Mouse (Mus musculus) heart, embryonic 13.5 days (tissue): ENCODE results near the gene Htr6. TPM values are rescaled to one million over a fixed set of nuclear protein-coding genes. Genes with fewer than 3 reads are reported as not detected.

Experiments
- ATAC-seq: fragments of 200-750 bp; cut with Nextera tagmentation; 2 replicates; pipeline ENCODE4 v1.8.0; 2017; ENCODE audit warnings: moderate TSS enrichment; ENCODE audit not compliant: insufficient number of reproducible peaks, low FRiP score, low TSS enrichment; ENCODE audit errors: extremely low read depth
- H3K27ac ChIP-seq: fragments of 300-500 bp; sonication (generic); replicated peaks from 2 replicates; pipeline ENCODE4 v1.5.1; 2015; ENCODE audit warnings: moderate library complexity, mild to moderate bottlenecking, inconsistent platforms
- H3K27me3 ChIP-seq: fragments of 300-500 bp; sonication (generic); replicated peaks from 2 replicates; pipeline ENCODE4 v1.6.1; 2015; ENCODE audit warnings: mild to moderate bottlenecking, inconsistent platforms
- H3K36me3 ChIP-seq: fragments of 300-500 bp; sonication (generic); 2 replicates; pipeline ENCODE4 v1.6.1; 2015; ENCODE audit warnings: mild to moderate bottlenecking, inconsistent platforms
- H3K4me1 ChIP-seq: fragments of 300-500 bp; sonication (generic); 2 replicates; pipeline ENCODE4 v1.6.1; 2015; ENCODE audit warnings: inconsistent platforms
- H3K4me2 ChIP-seq: fragments of 300-500 bp; sonication (generic); 2 replicates; pipeline ENCODE4 v1.6.1; 2015; ENCODE audit warnings: inconsistent platforms, mild to moderate bottlenecking, moderate library complexity
- H3K4me3 ChIP-seq: fragments of 300-500 bp; sonication (generic); 2 replicates; pipeline ENCODE4 v1.5.1; 2015; ENCODE audit warnings: moderate library complexity, mild to moderate bottlenecking, inconsistent platforms
- H3K9ac ChIP-seq: fragments of 300-500 bp; sonication (generic); 2 replicates; pipeline ENCODE4 v1.6.1; 2015; ENCODE audit warnings: inconsistent platforms, mild to moderate bottlenecking, moderate library complexity
- H3K9me3 ChIP-seq: fragments of 300-500 bp; sonication (generic); 2 replicates; pipeline ENCODE4 v1.6.1; 2016; ENCODE audit warnings: inconsistent platforms
- WGBS: fragments of 180-500 bp; shearing (Covaris S2); methylation state at CpG from one replicate; pipeline ENCODE4 v1.1.7; 2015; ENCODE audit warnings: mixed read lengths; 5-methylcytosine and 5-hydroxymethylcytosine counted together
- polyA plus RNA-seq: library from polyadenylated mRNA; unstranded; fragments of >200 nt; fragmentation: Nextera tagmentation; extraction: Ambion mirVana; gene quantifications from 2 replicates; pipeline ENCODE4 v1.2.1, GENCODE M21; 2015

Gene Htr6
- polyA plus RNA-seq, 1 experiment from 2014 or later = not detected

GRCm38 (mm10) chr4:139043600-139043999, 31.8 kb downstream of the Htr6 start:
- no peaks in the 10 kb centered on the region for H3K36me3 ChIP-seq
- H3K27me3 ChIP-seq = peaks cover 22% of the 10 kb centered on the region
- H3K4me1 ChIP-seq = no peaks in the 10 kb centered on the region
- 84% methylated on average over 2 of the region's 2 CpGs for WGBS
- H3K4me3 ChIP-seq = no peak overlapping the region
- no peaks in the 10 kb centered on the region; the same call in 1 of the 2 replicates for H3K9me3 ChIP-seq
- no peak for ATAC-seq
- no peak overlapping the region for H3K9ac ChIP-seq
- H3K4me2 ChIP-seq = no peak overlapping the region
- no peak overlapping the region for H3K27ac ChIP-seq

DNA sequence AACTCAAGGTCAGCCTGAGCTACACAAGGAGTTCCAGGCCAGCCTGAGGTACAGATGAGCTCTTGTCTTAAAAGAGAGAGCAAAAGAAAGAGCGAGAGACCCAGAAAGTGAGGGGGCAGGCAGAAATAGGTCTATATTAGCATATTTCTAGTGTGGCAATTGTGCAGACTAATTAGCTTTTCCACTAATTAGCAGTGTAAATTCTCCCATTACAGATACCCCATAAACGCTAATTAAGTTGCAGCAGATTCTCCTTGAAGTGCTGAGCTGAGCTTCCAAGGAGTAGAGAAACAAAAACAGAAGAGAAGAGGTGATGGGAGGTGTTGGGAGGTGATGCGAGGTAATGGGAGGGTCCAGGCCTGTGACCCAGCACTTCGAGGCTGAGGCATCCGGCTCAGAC, 32.8 kb downstream of the Htr6 start:
- Histone ChIP-seq H3K4me1 (peaks cover 4% of the 10 kb centered on the region; the same call in 1 of the 2 replicates), H3K4me2 (no peak overlapping the region), H3K9ac (no peak overlapping the region), H3K27ac (no peak overlapping the region), H3K4me3 (no peak overlapping the region), H3K36me3 (no peaks in the 10 kb centered on the region), H3K27me3 (peaks cover 22% of the 10 kb centered on the region), H3K9me3 (no peaks in the 10 kb centered on the region; the same call in 1 of the 2 replicates)
- no peak for ATAC-seq
- WGBS = 73% methylated on average over 5 of the region's 5 CpGs

DNA sequence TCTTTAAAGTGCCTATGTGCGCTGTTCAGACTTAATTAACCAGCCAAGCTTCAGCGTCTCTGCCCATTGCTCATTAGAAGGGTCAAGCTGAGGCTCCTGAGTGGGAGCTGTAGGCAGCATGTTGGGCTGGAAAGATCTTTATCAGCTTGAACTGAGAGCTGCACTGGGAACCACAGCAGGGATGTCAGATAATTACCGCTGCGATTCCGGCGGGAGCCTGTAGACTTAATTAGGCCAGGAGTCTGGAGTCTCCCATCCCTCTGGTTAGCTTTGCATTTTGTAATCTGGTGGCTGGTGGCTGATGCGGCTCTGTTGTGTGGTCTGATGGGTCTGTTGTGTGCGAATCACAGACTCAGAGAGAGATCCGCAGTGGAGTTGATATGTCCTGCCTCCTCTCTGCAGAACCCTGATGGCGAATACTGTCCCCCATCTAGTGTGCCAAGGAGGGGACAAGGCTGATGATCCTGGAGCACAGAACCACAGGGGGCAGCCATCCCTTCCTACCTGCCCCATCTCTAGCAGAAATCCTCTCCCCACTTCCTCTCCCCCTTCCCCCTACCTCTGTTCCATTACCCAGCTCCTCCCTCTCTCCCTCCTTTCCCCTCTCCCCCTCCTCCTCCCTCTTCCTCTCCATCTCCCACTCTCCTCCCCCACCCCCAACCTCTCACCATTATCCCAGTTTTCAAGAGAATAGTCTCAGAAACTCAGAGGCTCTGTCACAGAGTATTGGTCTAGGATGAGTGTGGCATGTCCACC, 35.1 kb downstream of the Htr6 start:
- Histone ChIP-seq H3K9ac (no peak overlapping the region), H3K27ac (no peak overlapping the region), H3K9me3 (peaks cover 8% of the 10 kb centered on the region), H3K36me3 (peaks cover 7% of the 10 kb centered on the region), H3K4me3 (no peak overlapping the region), H3K4me1 (peaks cover 4% of the 10 kb centered on the region; the same call in 1 of the 2 replicates), H3K4me2 (no peak overlapping the region), H3K27me3 (peaks cover 22% of the 10 kb centered on the region)
- ATAC-seq = no peak
- 7% methylated on average over 10 of the region's 10 CpGs for WGBS

DNA sequence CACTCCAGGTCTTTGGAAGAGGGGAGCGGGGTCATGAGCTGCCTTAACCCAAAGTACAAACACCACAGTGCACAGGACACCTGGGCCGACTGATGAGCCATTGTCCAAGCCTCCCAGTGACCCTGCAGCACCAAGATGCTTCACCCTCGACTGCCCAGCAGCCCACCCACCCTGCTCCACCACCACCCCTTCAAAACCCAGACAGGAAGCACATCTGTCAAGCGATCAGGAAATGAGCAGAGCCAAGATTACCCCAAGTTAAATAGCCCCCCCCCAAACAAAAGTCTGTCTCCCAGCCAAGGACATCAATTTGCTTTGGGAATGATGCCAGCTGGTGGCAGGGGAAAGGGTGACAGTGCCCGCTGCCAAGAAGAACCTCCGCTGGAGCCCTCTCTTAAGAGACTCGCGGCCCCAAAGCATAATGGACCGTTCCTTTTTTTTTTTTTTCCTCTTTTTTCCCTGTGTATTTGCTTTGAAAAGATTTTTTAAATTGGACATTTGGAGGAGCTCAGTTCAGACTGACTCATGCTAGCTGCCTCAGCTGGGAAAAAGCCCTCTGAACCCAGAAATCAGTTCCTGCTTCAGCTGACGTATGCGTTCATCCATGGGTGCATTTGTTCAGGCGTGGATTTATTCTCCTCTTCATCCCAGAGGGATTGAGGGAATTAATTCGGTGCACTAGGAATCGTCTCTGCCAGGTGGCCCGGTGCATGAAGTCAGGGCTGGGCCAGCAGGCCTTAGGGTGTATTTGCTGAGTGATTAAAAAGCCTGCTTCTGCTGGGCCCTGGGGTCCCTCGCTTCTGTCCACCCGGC, 37.4 kb downstream of the Htr6 start:
- 69% methylated on average over 17 of the region's 17 CpGs for WGBS
- no peak overlapping the region for H3K9ac ChIP-seq
- peaks cover 7% of the 10 kb centered on the region for H3K36me3 ChIP-seq
- no peak for ATAC-seq
- no peak overlapping the region for H3K4me2 ChIP-seq
- no peak overlapping the region for H3K27ac ChIP-seq
- H3K4me1 ChIP-seq = peaks cover 19% of the 10 kb centered on the region
- no peak overlapping the region for H3K4me3 ChIP-seq
- H3K27me3 ChIP-seq = peaks cover 22% of the 10 kb centered on the region
- peaks cover 8% of the 10 kb centered on the region; the same call in 1 of the 2 replicates for H3K9me3 ChIP-seq

GRCm38 (mm10) chr4:139035799-139036198, 39.6 kb downstream of the Htr6 start:
- Histone ChIP-seq H3K9me3 (peaks cover 8% of the 10 kb centered on the region; the same call in 1 of the 2 replicates), H3K27ac (no peak overlapping the region), H3K9ac (no peak overlapping the region), H3K4me3 (no peak overlapping the region), H3K36me3 (peaks cover 7% of the 10 kb centered on the region), H3K4me1 (peaks cover 26% of the 10 kb centered on the region), H3K4me2 (no peak overlapping the region), H3K27me3 (peaks cover 17% of the 10 kb centered on the region)
- no peak for ATAC-seq
- 81% methylated on average over 3 of the region's 3 CpGs for WGBS

DNA sequence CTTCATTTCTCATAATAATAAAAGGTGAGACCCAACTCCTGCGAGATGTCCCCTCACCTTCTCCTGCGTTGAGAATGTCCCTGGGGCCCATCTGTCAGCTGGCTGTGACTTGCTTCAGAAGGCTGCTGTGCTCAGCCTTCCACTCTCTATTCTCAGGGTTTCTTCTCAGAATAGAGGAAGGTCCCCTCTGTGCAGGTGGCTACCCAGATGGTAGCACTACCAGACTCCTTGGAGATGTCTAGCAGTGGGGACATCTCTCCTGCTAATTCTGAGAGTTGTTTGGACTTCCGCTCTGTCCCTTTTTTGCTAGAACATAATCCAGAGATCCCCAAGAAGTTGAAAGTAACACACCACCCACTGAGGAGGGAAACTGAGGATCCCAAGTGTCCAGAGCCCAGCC, 40.4 kb downstream of the Htr6 start:
- Histone ChIP-seq H3K4me2 (no peak overlapping the region), H3K9ac (no peak overlapping the region), H3K4me1 (peaks cover 26% of the 10 kb centered on the region), H3K4me3 (no peak overlapping the region), H3K9me3 (peaks cover 8% of the 10 kb centered on the region; the same call in 1 of the 2 replicates), H3K27ac (no peak overlapping the region), H3K36me3 (peaks cover 11% of the 10 kb centered on the region), H3K27me3 (peaks cover 9% of the 10 kb centered on the region)
- no peak for ATAC-seq
- WGBS = 82% methylated on average over 3 of the region's 3 CpGs

- ATAC-seq = no peak
- Histone ChIP-seq H3K27me3 (peaks cover 5% of the 10 kb centered on the region), H3K9ac (no peak overlapping the region), H3K9me3 (peaks cover 8% of the 10 kb centered on the region; the same call in 1 of the 2 replicates), H3K4me3 (no peak overlapping the region), H3K4me1 (peaks cover 26% of the 10 kb centered on the region), H3K27ac (no peak overlapping the region), H3K4me2 (no peak overlapping the region), H3K36me3 (peaks cover 12% of the 10 kb centered on the region)
- WGBS = 43% methylated on average over 4 of the region's 4 CpGs
These were observed 40.8 kb downstream of the Htr6 start for GRCm38 (mm10) chr4:139034540-139034939.

- WGBS = 59% methylated on average over 8 of the region's 8 CpGs
- no peak for ATAC-seq
- Histone ChIP-seq H3K27ac (peak overlapping the region; percentile 78), H3K36me3 (peaks cover 12% of the 10 kb centered on the region), H3K27me3 (no peaks in the 10 kb centered on the region; the same call in none of the 2 replicates), H3K4me1 (peaks cover 26% of the 10 kb centered on the region), H3K9me3 (peaks cover 8% of the 10 kb centered on the region; the same call in 1 of the 2 replicates), H3K4me3 (no peak overlapping the region), H3K4me2 (no peak overlapping the region), H3K9ac (no peak overlapping the region)
These were observed 41.4 kb downstream of the Htr6 start for GRCm38 (mm10) chr4:139034010-139034367.

GRCm38 (mm10) chr4:139033263-139034009, 41.9 kb downstream of the Htr6 start:
- H3K4me1 ChIP-seq = peaks cover 26% of the 10 kb centered on the region
- H3K36me3 ChIP-seq = peaks cover 12% of the 10 kb centered on the region
- H3K9me3 ChIP-seq = peaks cover 8% of the 10 kb centered on the region; the same call in 1 of the 2 replicates
- H3K4me3 ChIP-seq = no peak overlapping the region
- no peak for ATAC-seq
- H3K4me2 ChIP-seq = no peak overlapping the region
- H3K27ac ChIP-seq = peak overlapping the region; percentile 78
- H3K27me3 ChIP-seq = no peaks in the 10 kb centered on the region; the same call in 1 of the 2 replicates
- WGBS = 55% methylated on average over 11 of the region's 11 CpGs
- H3K9ac ChIP-seq = no peak overlapping the region

- ATAC-seq = no peak
- Histone ChIP-seq H3K4me1 (peaks cover 21% of the 10 kb centered on the region), H3K27me3 (no peaks in the 10 kb centered on the region; the same call in 1 of the 2 replicates), H3K27ac (no peak overlapping the region), H3K4me2 (no peak overlapping the region), H3K9me3 (peaks cover 8% of the 10 kb centered on the region; the same call in 1 of the 2 replicates), H3K9ac (no peak overlapping the region), H3K36me3 (peaks cover 12% of the 10 kb centered on the region), H3K4me3 (no peak overlapping the region)
- WGBS = 86% methylated on average over 12 of the region's 12 CpGs
These were observed 42.8 kb downstream of the Htr6 start for GRCm38 (mm10) chr4:139032521-139032920.

DNA sequence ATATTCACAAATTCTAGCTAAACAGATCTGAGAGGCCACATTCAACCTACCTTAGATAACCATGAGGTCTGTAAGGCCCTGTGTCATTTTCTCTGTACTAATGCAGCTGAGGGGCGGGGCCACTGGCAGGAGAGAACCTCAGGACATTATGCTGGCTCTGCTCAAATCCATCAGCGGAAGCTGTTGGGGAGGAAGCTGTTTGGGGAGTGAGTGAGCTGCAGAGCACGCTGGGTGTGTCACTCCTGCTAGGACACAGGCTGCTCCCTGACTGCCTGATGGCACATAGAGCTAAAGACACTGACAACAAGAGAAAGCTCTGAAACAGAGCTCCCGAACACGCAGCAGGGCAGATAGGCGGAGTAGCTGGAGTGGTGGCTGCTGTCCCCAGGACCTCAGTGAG, 44.7 kb downstream of the Htr6 start:
- peaks cover 5% of the 10 kb centered on the region; the same call in 1 of the 2 replicates for H3K36me3 ChIP-seq
- ATAC-seq = no peak
- H3K4me3 ChIP-seq = no peak overlapping the region
- no peak overlapping the region for H3K9ac ChIP-seq
- no peak overlapping the region for H3K27ac ChIP-seq
- peaks cover 21% of the 10 kb centered on the region for H3K4me1 ChIP-seq
- H3K9me3 ChIP-seq = no peaks in the 10 kb centered on the region
- H3K4me2 ChIP-seq = no peak overlapping the region
- 57% methylated on average over 6 of the region's 6 CpGs for WGBS
- no peaks in the 10 kb centered on the region; the same call in 1 of the 2 replicates for H3K27me3 ChIP-seq
